Mouse (Mus musculus): ENCODE data around the gene Riox2. TPM values are rescaled to one million over a fixed set of nuclear protein-coding genes. Genes with fewer than 3 reads are reported as not detected.

The Riox2 gene
- polyA plus RNA-seq, 1 experiment: 9.3 TPM

GRCm38 (mm10) chr16:59535673-59536072 is 64.1 kb downstream of the Riox2 start:
- H3K27ac ChIP-seq (ENCODE audit: insufficient read depth, low read depth, low read length): no peak overlapping the region
- H3K4me1 ChIP-seq (ENCODE audit: control insufficient read depth, insufficient read depth, low read length): no peaks in the 10 kb centered on the region
- no peaks in the 10 kb centered on the region for H3K36me3 ChIP-seq (ENCODE audit: control insufficient read depth, insufficient read depth, low read length)
- TF ChIP-seq CTCF (conservative IDR thresholded peaks at IDR 0.05; ENCODE audit: insufficient read depth, insufficient read length, low read depth, low read length) (no peak; the same call in 1 of the 2 replicates), POLR2A (IDR thresholded peaks at IDR 0.05; ENCODE audit: low read depth, low read length) (no peak)
- WGBS: 65% methylated on average over 5 of the region's 5 CpGs
- DNase-seq: no peak
- H3K27me3 ChIP-seq (replicated peaks; ENCODE audit: control insufficient read depth, insufficient read depth, low read length): no peaks in the 10 kb centered on the region
- H3K4me3 ChIP-seq (ENCODE audit: insufficient read depth, low read depth, low read length): no peak overlapping the region

- Histone ChIP-seq H3K4me3 (ENCODE audit: insufficient read depth, low read depth, low read length) (no peak overlapping the region), H3K4me1 (ENCODE audit: control insufficient read depth, insufficient read depth, low read length) (no peaks in the 10 kb centered on the region), H3K27ac (ENCODE audit: insufficient read depth, low read depth, low read length) (no peak overlapping the region), H3K36me3 (ENCODE audit: control insufficient read depth, insufficient read depth, low read length) (no peaks in the 10 kb centered on the region), H3K27me3 (replicated peaks; ENCODE audit: control insufficient read depth, insufficient read depth, low read length) (no peaks in the 10 kb centered on the region)
- DNase-seq: no peak
- WGBS: 77% methylated on average over 3 of the region's 3 CpGs
- no peak for TF ChIP-seq POLR2A (IDR thresholded peaks at IDR 0.05; ENCODE audit: low read depth, low read length)
- TF ChIP-seq CTCF (conservative IDR thresholded peaks at IDR 0.05; ENCODE audit: insufficient read depth, insufficient read length, low read depth, low read length): no peak
Measured at GRCm38 (mm10) chr16:59540944-59541343, 69.4 kb downstream of the Riox2 start.

- Histone ChIP-seq H3K36me3 (ENCODE audit: control insufficient read depth, insufficient read depth, low read length) (no peaks in the 10 kb centered on the region), H3K4me3 (ENCODE audit: insufficient read depth, low read depth, low read length) (no peak overlapping the region), H3K27me3 (replicated peaks; ENCODE audit: control insufficient read depth, insufficient read depth, low read length) (no peaks in the 10 kb centered on the region), H3K27ac (ENCODE audit: insufficient read depth, low read depth, low read length) (no peak overlapping the region), H3K4me1 (ENCODE audit: control insufficient read depth, insufficient read depth, low read length) (no peaks in the 10 kb centered on the region)
- WGBS: 86% methylated on average over 4 of the region's 4 CpGs
- DNase-seq: no peak
- TF ChIP-seq POLR2A (IDR thresholded peaks at IDR 0.05; ENCODE audit: low read depth, low read length) (no peak), CTCF (conservative IDR thresholded peaks at IDR 0.05; ENCODE audit: insufficient read depth, insufficient read length, low read depth, low read length) (no peak)
Measured at GRCm38 (mm10) chr16:59541382-59541781, 69.8 kb downstream of the Riox2 start.

Other genes starting within 250 kb of the Riox2 start
- gene Olfr201, start 199.1 kb upstream of the Riox2 start, polyA plus RNA-seq (2012; rRNA removed): not detected in 2 replicates
- not detected in 2 replicates for gene Olfr202, start 185.0 kb upstream of the Riox2 start, polyA plus RNA-seq (2012; rRNA removed)
- not detected in 2 replicates for gene Olfr203, start 172.9 kb upstream of the Riox2 start, polyA plus RNA-seq (2012; rRNA removed)
- not detected in 2 replicates for gene Olfr204, start 153.5 kb upstream of the Riox2 start, polyA plus RNA-seq (2012; rRNA removed)
- not detected in 2 replicates for gene Olfr205, start 140.6 kb upstream of the Riox2 start, polyA plus RNA-seq (2012; rRNA removed)
- gene Olfr206, start 122.5 kb upstream of the Riox2 start, polyA plus RNA-seq (2012; rRNA removed): not detected in 2 replicates
- gene Olfr209, start 107.8 kb upstream of the Riox2 start, polyA plus RNA-seq (2012; rRNA removed): not detected in 2 replicates
- not detected in 2 replicates for gene Gabrr3, start 64.4 kb upstream of the Riox2 start, polyA plus RNA-seq (2012; rRNA removed)
- gene Crybg3, start 129.2 kb downstream of the Riox2 start, polyA plus RNA-seq (2012; rRNA removed): 4.1 and 4.7 TPM in 2 replicates
- 6.8 and 8.1 TPM in 2 replicates for gene Arl6, start 167.6 kb downstream of the Riox2 start, polyA plus RNA-seq (2012; rRNA removed)

Measured in kidney, adult 2 months (tissue).